Mouse (Mus musculus) v-Abl transformed pro-B cells (cell line): ENCODE data around the gene Krt8.

Source experiments
- in situ Hi-C, 2 experiments: fragments of 400-800 bp; cut with MboI; formaldehyde crosslinking; loops; one replicate each; pipeline ENCODE4 v1.15.1; 2025; ENCODE audit not compliant: unreplicated experiment in 2 of 2

Krt8 gene

DNA sequence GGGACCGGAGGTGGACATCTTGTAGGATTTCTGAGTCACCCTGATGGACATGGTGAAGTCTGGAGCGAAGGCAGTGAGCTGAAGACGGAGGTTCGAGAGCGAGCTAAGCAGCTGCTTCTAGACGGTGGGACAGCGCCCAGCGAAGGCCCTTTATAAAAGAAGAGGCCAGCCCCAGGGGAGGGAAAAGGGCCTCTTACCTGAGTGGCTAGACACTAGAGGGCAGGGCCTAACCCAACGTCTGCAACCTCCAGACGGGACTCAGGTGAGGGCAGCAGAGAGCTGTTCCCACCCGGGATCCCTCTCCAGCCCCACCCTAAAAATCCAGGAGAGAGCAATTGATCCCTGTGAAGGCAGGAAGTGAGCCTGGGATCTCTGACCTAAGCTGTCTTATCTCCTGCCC lies at the start of gene Krt8:
Gene Krt8, minus strand, starts transcription at position 294 of the 400 bp plus-strand sequence.
- in situ Hi-C loops: no loop called here

DNA sequence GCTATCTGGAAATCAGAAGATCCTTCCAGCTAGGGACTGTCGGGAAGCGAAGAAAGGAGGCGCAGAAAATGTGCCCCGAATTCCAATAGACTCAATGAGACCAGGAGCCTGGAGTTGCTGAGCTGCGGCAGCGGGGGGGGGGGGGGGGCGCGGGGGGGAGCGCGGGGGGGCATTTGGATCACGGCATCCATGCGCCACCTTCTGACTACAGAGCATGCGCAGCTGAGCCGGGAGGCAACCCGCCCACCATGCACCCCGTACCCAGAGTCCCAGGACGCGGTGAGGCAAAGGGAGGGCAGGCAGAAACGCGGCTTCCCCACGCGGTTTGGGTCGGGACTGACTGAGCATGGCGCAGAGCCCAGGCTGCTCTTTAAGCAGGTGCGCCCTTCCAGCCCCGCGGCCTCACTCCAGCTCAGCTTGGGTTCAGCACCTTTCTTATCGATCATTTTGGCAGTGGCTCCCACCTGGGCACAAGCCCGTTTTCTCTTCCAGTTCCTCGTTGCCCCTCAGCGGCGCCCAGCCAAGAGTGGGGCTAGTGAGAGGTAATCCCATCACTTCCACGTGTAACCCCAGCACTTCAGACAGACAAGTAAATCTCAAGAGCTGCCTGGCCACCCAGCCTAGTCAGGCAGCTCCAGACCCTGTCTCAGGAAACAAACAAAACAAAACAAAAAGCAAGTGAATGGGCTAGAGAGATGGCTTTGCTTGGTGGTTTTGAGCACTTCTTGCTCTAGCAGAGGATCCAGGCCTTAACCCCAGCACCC lies 47.8 kb upstream of the Krt8 start:
- in situ Hi-C loops: no loop called here

DNA sequence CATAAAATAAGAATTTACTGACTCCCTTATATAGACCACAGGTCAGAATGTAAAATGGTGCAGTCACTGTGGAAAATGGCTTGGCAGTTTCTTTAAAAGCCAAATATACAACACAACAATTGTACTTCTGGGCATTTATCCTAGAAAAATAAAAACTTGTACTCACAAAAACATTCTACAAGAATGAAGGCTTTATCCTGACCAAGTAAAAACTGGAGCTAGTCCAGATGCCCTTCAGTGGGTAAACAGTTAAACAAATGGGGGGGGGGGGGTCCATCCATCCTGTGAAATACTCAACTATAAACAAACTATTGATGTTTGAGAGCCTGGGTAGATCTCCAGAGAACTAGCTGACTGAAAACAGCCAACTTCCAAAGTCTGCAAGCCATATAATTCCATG lies 45.6 kb upstream of the Krt8 start:
- in situ Hi-C loops: no loop called here

DNA sequence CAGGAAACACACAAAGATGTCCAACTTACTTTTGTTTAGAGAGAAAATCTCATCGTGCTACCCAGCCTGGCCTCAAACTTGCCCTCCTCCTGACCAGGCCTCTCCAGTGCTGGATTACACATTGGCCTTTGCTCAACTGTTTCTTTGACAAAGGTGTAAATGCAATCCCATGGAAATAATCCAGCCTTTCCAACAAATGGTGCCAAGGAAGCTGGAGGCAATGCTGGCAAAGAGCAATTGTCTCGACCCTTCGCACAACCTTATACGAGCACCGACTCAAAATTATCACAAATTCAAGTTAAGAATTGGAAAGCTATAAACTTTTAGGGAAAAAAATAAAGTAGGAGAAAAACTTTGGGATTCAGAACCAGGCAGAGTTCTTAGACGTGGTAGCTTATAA lies 43.7 kb upstream of the Krt8 start:
- in situ Hi-C loops: no loop called here

DNA sequence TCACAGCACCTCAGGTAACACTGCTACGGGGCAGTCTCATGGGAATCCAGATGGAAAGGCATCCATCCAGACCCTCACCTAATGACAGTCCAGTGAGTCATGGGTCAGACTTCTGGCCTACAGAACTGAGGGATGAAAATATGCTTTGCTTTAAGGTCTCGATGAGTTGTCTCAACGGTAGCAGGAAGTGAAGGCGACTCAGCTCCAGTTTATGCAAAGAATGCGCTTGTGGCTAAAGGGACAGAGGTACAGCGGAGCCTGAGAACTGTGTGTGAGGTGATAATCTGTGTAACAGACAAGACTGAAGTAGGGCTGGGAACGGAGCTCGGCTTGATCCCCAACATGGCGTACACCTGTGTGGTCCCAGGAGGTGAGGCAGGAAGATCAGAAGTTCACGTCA lies 41.4 kb upstream of the Krt8 start:
- in situ Hi-C loops: no loop called here

- in situ Hi-C loops: no loop called here
These were observed 40.5 kb upstream of the Krt8 start for GRCm38 (mm10) chr15:102044745-102045144.

DNA sequence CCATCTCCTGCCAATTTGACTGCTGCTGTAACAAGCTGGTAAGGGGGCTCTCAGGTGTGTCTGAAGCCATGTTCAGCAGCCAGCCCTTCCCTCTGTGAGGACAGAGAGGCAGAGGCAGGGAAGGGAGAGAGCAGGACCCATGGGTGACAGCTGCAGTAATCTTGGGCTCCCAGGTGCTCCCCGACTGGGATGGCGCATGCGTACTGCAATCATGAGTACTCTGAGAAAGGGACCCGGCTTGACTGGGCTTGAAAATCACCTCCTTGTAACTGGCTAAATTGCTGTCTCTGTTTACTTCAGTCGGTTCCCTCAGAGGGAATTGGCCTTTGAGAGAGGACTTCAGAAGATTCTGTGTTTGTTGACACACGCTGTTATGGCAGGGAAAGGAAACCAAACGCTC lies 37.7 kb upstream of the Krt8 start:
- in situ Hi-C loops: no loop called here

DNA sequence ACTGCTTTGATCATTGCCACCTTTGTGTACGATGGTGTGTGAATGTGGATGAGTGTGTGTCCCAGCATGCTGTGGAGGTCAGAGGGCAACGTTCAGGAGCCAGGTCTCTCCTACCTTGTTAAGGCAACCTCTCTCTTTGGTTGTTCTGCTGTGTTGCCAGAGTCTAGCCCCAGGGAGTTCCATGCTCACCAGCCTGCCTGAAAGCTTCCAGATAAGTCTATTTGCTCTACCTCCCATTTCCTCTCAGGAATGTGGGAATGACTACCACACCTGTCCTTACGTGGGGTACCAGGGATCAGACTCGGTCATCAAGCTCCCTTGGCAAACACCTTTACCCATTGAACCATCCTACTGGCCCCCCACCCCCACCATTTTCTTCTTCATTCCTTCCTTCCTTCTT lies 36.0 kb upstream of the Krt8 start:
- in situ Hi-C loops: no loop called here

GRCm38 (mm10) chr15:102034121-102035053 lies 30.1 kb upstream of the Krt8 start:
- in situ Hi-C loops: no loop called here

- in situ Hi-C loops: no loop called here
These were observed 23.8 kb upstream of the Krt8 start, which contains the start of gene Krt18 for GRCm38 (mm10) chr15:102028040-102028439. Krt18 (plus strand) TSS chr15:102028180.

DNA sequence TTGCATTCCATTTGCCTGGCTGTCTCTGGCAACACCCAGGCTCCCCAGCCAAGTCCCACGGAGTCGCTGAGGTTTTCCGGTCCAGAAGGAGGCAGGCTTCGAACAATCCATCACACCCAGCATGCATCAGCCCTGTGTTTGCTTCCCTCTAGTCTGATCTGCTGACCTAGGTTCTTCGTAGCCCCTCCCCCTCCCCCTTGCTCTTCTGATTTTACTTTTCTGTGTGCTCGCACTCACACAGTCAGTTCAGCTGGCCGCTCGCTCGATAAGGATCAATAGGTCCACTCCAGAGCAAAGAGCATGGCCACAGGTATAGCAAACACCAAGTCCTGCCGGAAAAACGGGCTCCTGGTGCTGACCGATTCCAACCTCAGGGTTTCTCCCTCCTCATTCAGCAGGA lies 22.1 kb upstream of the Krt8 start:
- in situ Hi-C loops: no loop called here

DNA sequence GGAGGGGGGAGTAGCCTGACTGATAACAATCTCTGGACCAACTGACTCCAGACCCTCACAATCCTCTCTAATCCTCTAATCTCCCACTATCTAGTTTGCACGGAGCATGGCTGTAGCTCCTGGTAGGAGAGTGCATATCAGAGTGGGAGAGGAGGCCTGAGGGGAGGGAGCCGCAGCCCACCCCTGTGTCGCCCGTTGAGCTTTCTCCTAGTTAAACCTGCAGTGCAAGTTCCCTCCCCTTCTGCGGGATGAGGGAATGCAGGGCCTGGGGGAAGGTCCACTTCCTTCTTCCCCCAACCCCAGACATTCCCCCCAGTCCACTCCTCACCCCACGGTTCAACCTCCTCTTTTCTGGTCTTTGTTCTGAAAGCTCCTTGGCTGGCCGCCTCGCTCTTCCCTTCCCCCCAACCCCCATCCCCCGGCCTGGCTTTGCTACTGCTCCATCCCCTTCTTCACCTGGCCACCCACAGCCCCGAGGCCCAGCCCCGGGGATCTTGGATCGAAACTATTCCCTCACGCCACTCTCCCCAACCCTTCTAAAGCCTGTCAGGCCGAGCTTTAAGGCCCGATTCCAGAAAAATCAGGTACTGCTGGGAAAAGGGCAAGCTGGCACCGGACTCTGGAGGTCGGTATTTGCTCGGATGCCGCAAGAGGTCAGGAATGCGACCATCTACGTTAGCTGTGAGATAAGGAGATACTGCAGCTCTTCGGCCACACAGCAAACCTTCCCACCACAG lies 21.0 kb upstream of the Krt8 start:
- in situ Hi-C loops: no loop called here

- in situ Hi-C loops: no loop called here
These were observed 19.6 kb upstream of the Krt8 start for GRCm38 (mm10) chr15:102023888-102024287.

DNA sequence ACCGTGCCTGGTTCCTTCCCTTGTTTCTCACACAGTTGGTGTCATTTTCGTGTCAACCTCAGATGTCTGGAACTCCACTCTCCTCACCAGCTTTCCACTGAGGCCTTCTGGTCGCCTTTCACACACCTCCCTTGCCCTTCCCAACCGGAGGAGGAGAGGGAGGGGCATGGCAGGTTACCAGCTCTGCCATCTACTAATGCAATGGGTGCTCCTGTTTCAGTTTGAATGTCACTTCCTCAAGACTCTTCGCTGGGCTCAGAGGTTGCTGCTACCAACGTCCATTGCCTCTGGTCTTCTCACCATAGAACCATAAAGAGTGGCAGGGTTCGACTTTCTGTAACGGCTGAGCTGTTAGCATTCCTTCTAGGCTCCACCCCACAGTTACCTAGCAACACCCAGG lies 18.2 kb upstream of the Krt8 start:
- in situ Hi-C loops: no loop called here

DNA sequence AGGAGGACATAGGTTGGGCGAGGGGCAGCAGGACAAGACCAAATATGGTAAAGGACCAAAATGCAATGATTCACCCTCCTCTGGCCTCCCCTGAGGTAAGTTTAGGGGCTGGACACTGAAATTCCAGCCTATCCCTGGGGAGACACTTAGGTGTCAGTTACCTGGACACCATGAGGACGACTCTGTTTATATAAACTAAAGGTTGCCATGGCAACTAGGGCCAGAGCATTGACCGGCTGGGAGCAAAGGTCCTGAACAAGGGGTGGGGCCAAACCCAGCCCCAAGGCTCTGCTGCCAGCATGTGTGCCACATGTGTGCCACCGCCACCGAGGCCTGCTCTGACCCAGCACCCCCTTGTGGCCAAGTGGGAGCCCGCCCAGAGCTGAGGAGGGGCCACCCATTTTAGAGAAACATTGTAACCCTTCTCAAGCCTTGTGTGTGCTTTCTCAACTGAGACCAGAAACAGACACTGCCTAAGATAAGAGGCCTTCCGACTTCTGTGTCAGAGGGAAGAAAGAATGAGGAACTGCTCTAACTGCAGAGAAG lies 13.7 kb upstream of the Krt8 start:
- in situ Hi-C loops: no loop called here

DNA sequence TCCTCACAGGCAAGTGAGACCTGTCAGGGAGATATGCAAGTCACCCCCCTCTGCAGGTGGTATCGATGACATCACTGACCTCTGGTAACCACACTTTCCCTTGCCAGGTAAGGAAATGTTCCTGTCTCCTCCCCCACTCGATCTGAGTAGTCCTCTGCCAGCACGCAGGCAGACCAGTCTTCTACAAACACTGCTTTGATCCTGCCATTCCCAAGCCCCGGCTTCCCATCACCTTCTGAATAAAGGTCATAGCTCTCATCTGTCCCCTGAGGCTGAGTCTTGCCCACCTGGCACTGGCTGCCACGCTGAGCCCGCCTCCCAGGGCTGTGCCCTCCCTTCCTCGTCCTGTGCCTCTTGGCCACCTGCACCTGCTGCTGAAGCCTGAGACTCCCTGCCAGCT lies 12.5 kb upstream of the Krt8 start:
- in situ Hi-C loops: no loop called here

DNA sequence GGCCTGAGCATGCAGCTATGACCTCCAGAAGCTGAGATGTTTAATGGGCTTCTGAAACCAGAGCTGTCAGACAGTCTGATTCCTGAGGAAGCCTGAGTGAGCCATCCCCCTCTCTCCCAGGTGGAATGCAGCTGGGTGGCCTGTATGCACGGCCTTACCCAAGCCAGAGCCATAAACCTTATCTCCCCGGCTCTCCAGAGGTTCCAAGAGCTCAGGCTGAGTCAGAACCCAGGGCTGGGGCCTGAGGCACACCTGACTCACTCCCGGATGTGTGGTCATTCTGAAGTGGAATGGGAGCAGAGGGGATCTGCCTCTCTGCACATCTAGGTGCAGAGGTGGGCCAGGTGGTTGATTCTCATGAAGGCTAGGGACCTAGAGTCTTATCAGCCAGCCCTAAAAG lies 11.8 kb upstream of the Krt8 start:
- in situ Hi-C loops: no loop called here

- in situ Hi-C loops: no loop called here
These were observed 10.6 kb upstream of the Krt8 start for GRCm38 (mm10) chr15:102014848-102015247.

DNA sequence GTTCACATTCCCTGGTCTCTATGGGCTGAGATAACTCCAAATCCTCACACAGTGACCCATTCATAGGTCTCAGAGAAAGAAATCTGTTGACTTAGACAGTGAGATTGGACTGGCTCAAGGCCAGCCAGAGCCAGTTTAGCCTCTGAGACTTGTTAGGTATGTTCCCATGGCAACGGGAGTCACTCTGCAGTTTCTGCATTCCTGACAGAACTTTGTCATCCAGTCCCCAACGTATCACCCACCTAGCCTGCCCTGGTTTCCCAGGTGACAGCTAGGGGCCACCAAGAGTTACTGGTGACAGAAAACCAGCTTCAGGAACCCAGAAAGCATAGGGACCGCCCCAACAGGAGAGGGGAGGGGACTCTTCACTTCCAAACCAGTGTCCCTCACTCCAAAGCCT lies 9.4 kb upstream of the Krt8 start:
- in situ Hi-C loops: no loop called here

DNA sequence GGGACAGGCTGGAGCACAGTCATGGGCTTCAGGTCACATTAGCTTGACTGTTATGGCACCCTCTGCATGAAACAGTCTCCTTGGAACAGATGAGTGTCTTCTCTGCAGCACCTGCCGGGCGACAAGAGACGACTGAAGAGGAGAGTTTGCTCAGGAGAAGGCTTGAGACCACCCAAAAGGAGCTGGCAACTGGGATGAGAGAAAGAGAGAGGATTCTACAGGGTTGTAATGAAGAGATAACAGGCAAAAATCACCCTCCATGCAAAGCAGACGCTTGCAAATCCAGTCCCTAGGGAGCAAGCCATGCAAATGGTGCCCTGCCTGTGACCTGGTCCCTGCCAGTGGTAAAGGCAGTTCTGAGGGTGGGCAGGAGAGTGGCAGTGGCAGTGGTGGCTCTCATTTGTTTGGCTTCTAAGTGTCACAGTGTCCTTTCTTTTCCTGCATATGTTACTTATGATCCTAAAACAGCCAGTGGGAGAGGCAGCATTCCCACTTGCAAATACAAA lies 8.0 kb upstream of the Krt8 start:
- in situ Hi-C loops: no loop called here
